Mouse (Mus musculus): Measurements from ENCODE around the gene Gpr173. TPM values are rescaled to one million over a fixed set of nuclear protein-coding genes. Genes with fewer than 3 reads are reported as not detected.

Gpr173 gene
- 3.8 and 4.2 TPM in 2 replicates for polyA plus RNA-seq (2015; fragmentation: Nextera tagmentation; extraction: Ambion mirVana)

GRCm38 (mm10) chrX:152368397-152369273 is at the start of gene Gpr173:
Gene Gpr173, minus strand, starts transcription at chrX:152368704.
- Histone ChIP-seq H3K9ac (peak within 1 kb of the TSS; percentile 57), H3K9me3 (replicated peaks) (no peaks in the 10 kb centered on the region), H3K4me1 (peaks cover 10% of the 10 kb centered on the region), H3K4me3 (replicated peaks) (peak within 1 kb of the TSS; percentile 57), H3K36me3 (no peaks in the 10 kb centered on the region), H3K27me3 (peaks cover 61% of the 10 kb centered on the region), H3K4me2 (peak within 1 kb of the TSS; percentile 66), H3K27ac (peak within 1 kb of the TSS; percentile 64)
- ATAC-seq (replicated peaks; ENCODE audit: low FRiP score), result peak; percentile 96
- WGBS, result 14% methylated on average over 22 of the region's 24 CpGs

- Histone ChIP-seq H3K27me3 (peaks cover 52% of the 10 kb centered on the region), H3K4me1 (no peaks in the 10 kb centered on the region), H3K27ac (no peak overlapping the region), H3K4me3 (replicated peaks) (no peak overlapping the region), H3K4me2 (no peak overlapping the region), H3K9ac (no peak overlapping the region), H3K36me3 (no peaks in the 10 kb centered on the region), H3K9me3 (replicated peaks) (no peaks in the 10 kb centered on the region)
- 100% methylated on average over 1 of the region's 1 CpGs for WGBS
- no peak for ATAC-seq (replicated peaks; ENCODE audit: low FRiP score)
These were observed 34.7 kb upstream of the Gpr173 start for GRCm38 (mm10) chrX:152403251-152403650.

GRCm38 (mm10) chrX:152400096-152400495 is 31.6 kb upstream of the Gpr173 start:
- no peak for ATAC-seq (replicated peaks; ENCODE audit: low FRiP score)
- Histone ChIP-seq H3K27ac (no peak overlapping the region), H3K4me1 (no peaks in the 10 kb centered on the region), H3K4me2 (no peak overlapping the region), H3K9ac (no peak overlapping the region), H3K4me3 (replicated peaks) (no peak overlapping the region), H3K27me3 (peaks cover 46% of the 10 kb centered on the region), H3K9me3 (replicated peaks) (no peaks in the 10 kb centered on the region), H3K36me3 (no peaks in the 10 kb centered on the region)
- WGBS, result 67% methylated on average over 2 of the region's 2 CpGs

GRCm38 (mm10) chrX:152368054-152368396 is 479 bp downstream of the Gpr173 start:
- peak overlapping the region; percentile 66 for H3K4me2 ChIP-seq
- H3K4me3 ChIP-seq (replicated peaks), result peak overlapping the region; percentile 57
- 21% methylated on average over 4 of the region's 4 CpGs for WGBS
- no peaks in the 10 kb centered on the region for H3K36me3 ChIP-seq
- H3K9ac ChIP-seq, result peak overlapping the region; percentile 57
- ATAC-seq (replicated peaks; ENCODE audit: low FRiP score), result peak; percentile 29
- no peak overlapping the region for H3K27ac ChIP-seq
- peaks cover 10% of the 10 kb centered on the region for H3K4me1 ChIP-seq
- H3K27me3 ChIP-seq, result peaks cover 64% of the 10 kb centered on the region
- no peaks in the 10 kb centered on the region for H3K9me3 ChIP-seq (replicated peaks)

- Histone ChIP-seq H3K4me1 (peaks cover 10% of the 10 kb centered on the region), H3K9me3 (replicated peaks) (no peaks in the 10 kb centered on the region), H3K4me3 (replicated peaks) (no peak overlapping the region), H3K4me2 (no peak overlapping the region), H3K27me3 (peaks cover 67% of the 10 kb centered on the region), H3K27ac (no peak overlapping the region), H3K9ac (no peak overlapping the region), H3K36me3 (no peaks in the 10 kb centered on the region)
- no peak for ATAC-seq (replicated peaks; ENCODE audit: low FRiP score)
- WGBS, result 71% methylated on average over 2 of the region's 2 CpGs
These were observed 2.1 kb downstream of the Gpr173 start for GRCm38 (mm10) chrX:152366418-152366817.

GRCm38 (mm10) chrX:152352553-152353153 is 15.9 kb downstream of the Gpr173 start:
- WGBS, result 30% methylated on average over 5 of the region's 5 CpGs
- ATAC-seq (replicated peaks; ENCODE audit: low FRiP score), result peak; percentile 56

GRCm38 (mm10) chrX:152347041-152347440 is 21.5 kb downstream of the Gpr173 start:
- no peak overlapping the region for H3K4me2 ChIP-seq
- H3K9ac ChIP-seq, result no peak overlapping the region
- 93% methylated on average over 14 of the region's 14 CpGs for WGBS
- ATAC-seq (replicated peaks; ENCODE audit: low FRiP score), result no peak
- H3K4me1 ChIP-seq, result no peaks in the 10 kb centered on the region
- peaks cover 64% of the 10 kb centered on the region for H3K27me3 ChIP-seq
- H3K9me3 ChIP-seq (replicated peaks), result no peaks in the 10 kb centered on the region
- H3K36me3 ChIP-seq, result no peaks in the 10 kb centered on the region
- H3K27ac ChIP-seq, result no peak overlapping the region
- no peak overlapping the region for H3K4me3 ChIP-seq (replicated peaks)

More at GRCm38 (mm10) chrX:152352553-152353153, 15.9 kb downstream of the Gpr173 start:
- Histone ChIP-seq H3K9me3 (replicated peaks) (no peaks in the 10 kb centered on the region), H3K27me3 (peaks cover 28% of the 10 kb centered on the region), H3K4me2 (no peak overlapping the region), H3K27ac (no peak overlapping the region), H3K4me1 (no peaks in the 10 kb centered on the region), H3K36me3 (no peaks in the 10 kb centered on the region), H3K9ac (no peak overlapping the region), H3K4me3 (replicated peaks) (no peak overlapping the region)

- Histone ChIP-seq H3K36me3 (no peaks in the 10 kb centered on the region), H3K4me3 (replicated peaks) (no peak overlapping the region), H3K27ac (no peak overlapping the region), H3K4me2 (no peak overlapping the region), H3K9me3 (replicated peaks) (no peaks in the 10 kb centered on the region), H3K4me1 (no peaks in the 10 kb centered on the region), H3K27me3 (peaks cover 68% of the 10 kb centered on the region), H3K9ac (no peak overlapping the region)
- WGBS, result 96% methylated on average over 15 of the region's 15 CpGs
- no peak for ATAC-seq (replicated peaks; ENCODE audit: low FRiP score)
These were observed 21.9 kb downstream of the Gpr173 start for GRCm38 (mm10) chrX:152346587-152346986.

GRCm38 (mm10) chrX:152342903-152343302 is 25.6 kb downstream of the Gpr173 start:
- peak overlapping the region; percentile 60 for H3K4me2 ChIP-seq
- peak overlapping the region; percentile 89 for H3K27ac ChIP-seq
- peaks cover 4% of the 10 kb centered on the region; the same call in 1 of the 2 replicates for H3K4me1 ChIP-seq
- no peak for ATAC-seq (replicated peaks; ENCODE audit: low FRiP score)
- no peak overlapping the region for H3K9ac ChIP-seq
- H3K36me3 ChIP-seq, result peaks cover 26% of the 10 kb centered on the region
- H3K9me3 ChIP-seq (replicated peaks), result no peaks in the 10 kb centered on the region
- H3K4me3 ChIP-seq (replicated peaks), result peak overlapping the region; percentile 64
- WGBS, result 42% methylated on average over 6 of the region's 6 CpGs
- peaks cover 81% of the 10 kb centered on the region for H3K27me3 ChIP-seq

GRCm38 (mm10) chrX:152342358-152342901 is 26.1 kb downstream of the Gpr173 start, which contains the start of gene Tspyl2:
Gene Tspyl2, minus strand, starts transcription at chrX:152342425.
- H3K4me3 ChIP-seq (replicated peaks), result peak within 1 kb of the TSS; percentile 64
- H3K9me3 ChIP-seq (replicated peaks), result no peaks in the 10 kb centered on the region
- peak within 1 kb of the TSS; percentile 60 for H3K4me2 ChIP-seq
- peak within 1 kb of the TSS; percentile 89 for H3K27ac ChIP-seq
- WGBS, result 14% methylated on average over 26 of the region's 27 CpGs
- H3K9ac ChIP-seq, result peak within 1 kb of the TSS; percentile 63
- peaks cover 5% of the 10 kb centered on the region for H3K4me1 ChIP-seq
- peaks cover 84% of the 10 kb centered on the region for H3K27me3 ChIP-seq
- H3K36me3 ChIP-seq, result peaks cover 26% of the 10 kb centered on the region
- peak; percentile 98 for ATAC-seq (replicated peaks; ENCODE audit: low FRiP score)

GRCm38 (mm10) chrX:152341496-152341895 is 27.0 kb downstream of the Gpr173 start:
- peaks cover 10% of the 10 kb centered on the region for H3K4me1 ChIP-seq
- no peaks in the 10 kb centered on the region for H3K9me3 ChIP-seq (replicated peaks)
- peak overlapping the region; percentile 63 for H3K9ac ChIP-seq
- peaks cover 26% of the 10 kb centered on the region for H3K36me3 ChIP-seq
- H3K4me2 ChIP-seq, result peak overlapping the region; percentile 60
- WGBS, result 34% methylated on average over 11 of the region's 11 CpGs
- peaks cover 84% of the 10 kb centered on the region for H3K27me3 ChIP-seq
- H3K27ac ChIP-seq, result peak overlapping the region; percentile 89; the same call in 1 of the 2 replicates
- ATAC-seq (replicated peaks; ENCODE audit: low FRiP score), result no peak
- peak overlapping the region; percentile 64 for H3K4me3 ChIP-seq (replicated peaks)

Measured in kidney, embryonic 15.5 days (tissue).